Mouse (Mus musculus) mature B cell (primary cell): ENCODE measurements around the gene Pkn1.

ENCODE experiments used
- in situ Hi-C: fragments of 300-500 bp; cut with MboI; formaldehyde crosslinking; loops from 2 replicates; pipeline ENCODE4 v1.14.3; 2019

Pkn1 gene

GRCm38 (mm10) chr8:83693609-83694236 is 5.3 kb downstream of the Pkn1 start:
- in situ Hi-C loops: no loop called here

- in situ Hi-C loops: no loop called here
These were observed 9.7 kb downstream of the Pkn1 start for GRCm38 (mm10) chr8:83689264-83689663.

- in situ Hi-C loops: no loop called here
These were observed 14.5 kb downstream of the Pkn1 start for GRCm38 (mm10) chr8:83684517-83684916.

- in situ Hi-C loops: no loop called here
These were observed 17.9 kb downstream of the Pkn1 start for GRCm38 (mm10) chr8:83681099-83681498.

GRCm38 (mm10) chr8:83680603-83681002 is 18.4 kb downstream of the Pkn1 start:
- in situ Hi-C loops: no loop called here

GRCm38 (mm10) chr8:83679866-83680265 is 19.1 kb downstream of the Pkn1 start:
- in situ Hi-C loops: no loop called here

GRCm38 (mm10) chr8:83674497-83674896 is 24.5 kb downstream of the Pkn1 start:
- in situ Hi-C loops: no loop called here

GRCm38 (mm10) chr8:83672936-83673335 is 26.0 kb downstream of the Pkn1 start:
- in situ Hi-C loops: no loop called here

GRCm38 (mm10) chr8:83669013-83669412 is 30.0 kb downstream of the Pkn1 start:
- in situ Hi-C loops: no loop called here

GRCm38 (mm10) chr8:83668010-83668916 is 30.7 kb downstream of the Pkn1 start:
- in situ Hi-C loops: no loop called here

GRCm38 (mm10) chr8:83667526-83667925 is 31.5 kb downstream of the Pkn1 start:
- in situ Hi-C loops: no loop called here

GRCm38 (mm10) chr8:83666866-83667234 is 32.1 kb downstream of the Pkn1 start:
- in situ Hi-C loops: no loop called here

GRCm38 (mm10) chr8:83665969-83666865 is 32.8 kb downstream of the Pkn1 start, which contains the start of gene Ptger1:
Gene Ptger1 (plus strand): TSS chr8:83666678.
- in situ Hi-C loops: no loop called here

- in situ Hi-C loops: no loop called here
These were observed 33.9 kb downstream of the Pkn1 start for GRCm38 (mm10) chr8:83664931-83665625.

- in situ Hi-C loops: no loop called here
These were observed 34.9 kb downstream of the Pkn1 start for GRCm38 (mm10) chr8:83664096-83664495.

- in situ Hi-C loops: no loop called here
These were observed 36.6 kb downstream of the Pkn1 start for GRCm38 (mm10) chr8:83662421-83662826.

- in situ Hi-C loops: no loop called here
These were observed 37.8 kb downstream of the Pkn1 start for GRCm38 (mm10) chr8:83660995-83661680.

GRCm38 (mm10) chr8:83660545-83660944 is 38.4 kb downstream of the Pkn1 start:
- in situ Hi-C loops: no loop called here

GRCm38 (mm10) chr8:83656484-83657246 is 42.3 kb downstream of the Pkn1 start:
- in situ Hi-C loops: loop anchor here (5.0 kb wide), 1 partner anchor 241 kb away; no protein-coding TSS in a partner anchor

- in situ Hi-C loops: loop anchor here (5.0 kb wide), 1 partner anchor 241 kb away; no protein-coding TSS in a partner anchor
These were observed 42.9 kb downstream of the Pkn1 start for GRCm38 (mm10) chr8:83656043-83656442.
